Mouse (Mus musculus) embryonic facial prominence, embryonic 13.5 days (tissue): ENCODE results near the gene Tgfb2. TPM values are rescaled to one million over a fixed set of nuclear protein-coding genes. Genes with fewer than 3 reads are reported as not detected.

Source experiments
- ATAC-seq: fragments of 200-750 bp; cut with Nextera tagmentation; 2 replicates; pipeline ENCODE4 v1.8.0; 2017; ENCODE audit warnings: low read depth; ENCODE audit not compliant: insufficient number of reproducible peaks, insufficient read depth, low FRiP score, low TSS enrichment
- H3K27ac ChIP-seq: fragments of 300-500 bp; sonication (generic); 2 replicates; pipeline ENCODE4 v1.5.1; 2015; ENCODE audit warnings: moderate library complexity, mild to moderate bottlenecking, inconsistent platforms
- H3K27me3 ChIP-seq: fragments of 300-500 bp; sonication (generic); 2 replicates; pipeline ENCODE4 v1.6.1; 2015; ENCODE audit warnings: mild to moderate bottlenecking, inconsistent platforms
- H3K36me3 ChIP-seq: fragments of 300-500 bp; sonication (generic); 2 replicates; pipeline ENCODE4 v1.6.1; 2015; ENCODE audit warnings: mild to moderate bottlenecking, inconsistent platforms
- H3K4me1 ChIP-seq: fragments of 300-500 bp; sonication (generic); 2 replicates; pipeline ENCODE4 v1.6.1; 2015; ENCODE audit warnings: inconsistent platforms
- H3K4me2 ChIP-seq: fragments of 300-500 bp; sonication (generic); 2 replicates; pipeline ENCODE4 v1.6.1; 2015; ENCODE audit warnings: moderate library complexity, mild to moderate bottlenecking, inconsistent platforms
- H3K4me3 ChIP-seq: fragments of 300-500 bp; sonication (generic); 2 replicates; pipeline ENCODE4 v1.5.1; 2015; ENCODE audit warnings: mild to moderate bottlenecking, inconsistent platforms
- H3K9ac ChIP-seq: fragments of 300-500 bp; sonication (generic); 2 replicates; pipeline ENCODE4 v1.6.1; 2015; ENCODE audit warnings: mild to moderate bottlenecking, inconsistent platforms
- H3K9me3 ChIP-seq: fragments of 300-500 bp; sonication (generic); 2 replicates; pipeline ENCODE4 v1.6.1; 2016; ENCODE audit warnings: inconsistent platforms
- WGBS: fragments of 180-500 bp; shearing (Covaris S2); methylation state at CpG from one replicate; pipeline ENCODE4 v1.1.7; 2015; ENCODE audit warnings: mixed read lengths; 5-methylcytosine and 5-hydroxymethylcytosine counted together
- polyA plus RNA-seq: library from polyadenylated mRNA; unstranded; fragments of >200 nt; fragmentation: Nextera tagmentation; extraction: Ambion mirVana; gene quantifications from 2 replicates; pipeline ENCODE4 v1.2.1, GENCODE M21; 2015

The Tgfb2 gene
- polyA plus RNA-seq, 1 experiment from 2014 or later = 75.2 TPM

DNA sequence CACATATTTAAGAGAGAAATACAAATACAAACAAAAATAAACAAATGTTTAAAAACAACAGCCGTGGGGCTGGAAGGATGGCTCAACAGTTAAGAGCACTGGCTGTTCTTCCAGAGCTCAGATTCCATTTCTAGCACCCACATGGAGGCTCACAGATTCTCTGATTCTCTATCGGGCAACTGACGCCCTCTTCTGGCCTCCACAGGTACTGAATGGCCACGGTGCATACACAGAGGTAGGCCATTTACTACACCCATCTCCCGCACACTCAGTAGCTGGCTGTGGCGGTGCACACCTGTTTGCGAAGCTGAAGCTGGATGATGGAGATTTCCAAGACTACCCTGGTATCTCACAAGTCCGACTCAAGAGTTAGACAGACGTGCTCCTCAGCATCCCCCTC lies 13.9 kb upstream of the Tgfb2 start:
- no peak for ATAC-seq
- no peaks in the 10 kb centered on the region for H3K27me3 ChIP-seq
- no peaks in the 10 kb centered on the region for H3K9me3 ChIP-seq
- no peak overlapping the region for H3K9ac ChIP-seq
- no peak overlapping the region for H3K27ac ChIP-seq
- no peak overlapping the region for H3K4me3 ChIP-seq
- 93% methylated on average over 9 of the region's 9 CpGs for WGBS
- H3K4me2 ChIP-seq = no peak overlapping the region
- H3K4me1 ChIP-seq = 0 out of 2 replicates have a peak, but pooled peaks cover 6% of the 10 kb centered on the region
- H3K36me3 ChIP-seq = peaks cover 35% of the 10 kb centered on the region

DNA sequence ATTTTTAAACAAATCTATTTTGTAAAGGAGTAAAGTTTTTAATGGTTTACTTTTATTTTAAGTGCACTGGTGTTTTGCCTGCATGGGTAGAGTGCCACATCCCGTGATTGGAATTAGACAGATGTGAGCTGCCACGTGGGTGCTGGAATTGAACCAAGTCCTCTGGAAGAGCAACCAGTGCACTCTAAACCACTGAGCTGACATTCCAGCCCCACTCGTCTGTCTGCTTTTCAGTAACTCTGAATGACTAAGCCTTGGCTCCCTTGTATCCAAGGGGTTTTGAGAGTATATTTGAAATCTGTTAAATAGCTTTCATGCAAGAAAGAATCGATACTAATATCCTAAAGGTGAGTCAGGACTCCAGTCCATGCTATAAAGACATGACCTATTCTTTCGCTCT lies 13.1 kb upstream of the Tgfb2 start:
- peaks cover 35% of the 10 kb centered on the region for H3K36me3 ChIP-seq
- 0 out of 2 replicates have a peak, but pooled peaks cover 6% of the 10 kb centered on the region for H3K4me1 ChIP-seq
- WGBS = 75% methylated on average over 5 of the region's 5 CpGs
- H3K4me2 ChIP-seq = no peak overlapping the region
- no peaks in the 10 kb centered on the region for H3K27me3 ChIP-seq
- no peaks in the 10 kb centered on the region for H3K9me3 ChIP-seq
- no peak for ATAC-seq
- H3K9ac ChIP-seq = no peak overlapping the region
- no peak overlapping the region for H3K27ac ChIP-seq
- no peak overlapping the region for H3K4me3 ChIP-seq

DNA sequence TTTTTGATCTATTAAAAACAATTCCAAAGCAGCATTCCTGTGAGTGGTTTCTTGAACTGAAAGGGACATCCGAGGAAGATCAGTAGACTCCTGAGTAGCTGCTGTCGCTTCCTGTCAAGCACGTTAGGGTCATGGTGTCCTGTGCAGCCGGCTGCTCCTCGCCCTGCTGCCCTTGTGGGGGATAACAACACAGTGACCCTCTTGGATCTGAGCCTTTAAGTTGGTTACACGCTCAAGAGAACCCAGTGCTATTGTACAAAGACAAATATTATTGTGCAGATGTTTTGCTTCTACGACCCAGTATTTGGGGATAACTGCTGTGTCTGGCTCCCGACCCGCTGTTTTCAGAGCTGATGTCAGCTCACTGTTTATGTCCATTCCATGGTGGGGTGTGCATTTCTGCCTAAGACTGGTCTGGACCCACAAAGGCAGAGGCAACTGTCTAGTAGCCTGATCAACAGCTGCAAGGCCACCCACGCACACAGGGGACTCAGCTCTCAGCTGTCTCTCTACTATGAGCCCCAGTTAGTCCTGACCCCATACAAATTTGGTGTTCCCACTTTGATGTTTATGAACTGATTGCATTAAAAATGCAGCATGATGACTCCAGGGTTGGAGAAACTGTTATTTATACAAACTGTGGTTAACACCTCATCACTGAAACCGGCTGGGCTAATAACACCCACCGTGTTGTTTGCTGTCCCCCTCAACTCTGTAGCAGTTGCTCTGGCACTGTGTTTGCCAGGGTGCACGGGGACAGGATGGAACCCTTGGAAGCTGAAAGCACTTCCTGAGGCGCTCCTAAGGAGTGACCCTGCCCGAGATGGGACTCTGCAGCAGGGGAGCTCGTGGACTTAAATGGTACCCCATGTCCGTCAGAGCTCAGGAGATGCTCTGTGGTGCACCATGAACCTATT lies 9.4 kb upstream of the Tgfb2 start:
- Histone ChIP-seq H3K27ac (no peak overlapping the region), H3K9ac (no peak overlapping the region), H3K27me3 (no peaks in the 10 kb centered on the region), H3K36me3 (peaks cover 24% of the 10 kb centered on the region), H3K9me3 (no peaks in the 10 kb centered on the region), H3K4me2 (no peak overlapping the region), H3K4me1 (peaks cover 13% of the 10 kb centered on the region), H3K4me3 (no peak overlapping the region)
- WGBS = 80% methylated on average over 17 of the region's 17 CpGs
- 0 out of 2 replicates have a peak, but pooled peaks have one; percentile 23 for ATAC-seq

DNA sequence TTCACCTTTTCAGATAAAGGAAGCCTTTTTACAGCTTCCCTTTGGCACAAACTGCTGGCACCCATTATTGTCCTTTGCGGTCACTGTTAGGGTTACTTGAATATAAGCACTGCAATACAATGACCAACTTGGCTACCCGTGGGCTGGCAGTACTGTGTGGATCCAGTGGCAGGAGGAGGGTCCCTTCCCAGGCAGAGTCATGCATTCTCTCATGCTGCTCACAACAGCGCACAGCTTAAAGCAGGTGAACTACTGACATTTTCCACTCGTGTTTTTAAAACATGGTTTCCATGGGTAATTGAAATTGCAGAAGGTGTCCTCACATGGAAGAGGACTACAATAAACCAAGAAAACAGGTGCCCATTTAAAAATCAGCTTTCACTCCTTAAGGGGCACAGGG lies 8.4 kb upstream of the Tgfb2 start:
- peaks cover 14% of the 10 kb centered on the region for H3K36me3 ChIP-seq
- no peaks in the 10 kb centered on the region for H3K9me3 ChIP-seq
- H3K4me2 ChIP-seq = no peak overlapping the region
- no peak for ATAC-seq
- H3K9ac ChIP-seq = no peak overlapping the region
- H3K27ac ChIP-seq = no peak overlapping the region
- H3K4me3 ChIP-seq = no peak overlapping the region
- no peaks in the 10 kb centered on the region for H3K27me3 ChIP-seq
- WGBS = 86% methylated on average over 4 of the region's 4 CpGs
- H3K4me1 ChIP-seq = peaks cover 13% of the 10 kb centered on the region

- ATAC-seq = no peak
- Histone ChIP-seq H3K27me3 (no peaks in the 10 kb centered on the region), H3K36me3 (peaks cover 19% of the 10 kb centered on the region), H3K4me2 (no peak overlapping the region), H3K4me3 (no peak overlapping the region), H3K4me1 (peaks cover 13% of the 10 kb centered on the region), H3K27ac (no peak overlapping the region), H3K9me3 (no peaks in the 10 kb centered on the region), H3K9ac (no peak overlapping the region)
- 3% methylated on average over 3 of the region's 3 CpGs for WGBS
Measured at GRCm38 (mm10) chr1:186712802-186713471, 7.1 kb upstream of the Tgfb2 start.

DNA sequence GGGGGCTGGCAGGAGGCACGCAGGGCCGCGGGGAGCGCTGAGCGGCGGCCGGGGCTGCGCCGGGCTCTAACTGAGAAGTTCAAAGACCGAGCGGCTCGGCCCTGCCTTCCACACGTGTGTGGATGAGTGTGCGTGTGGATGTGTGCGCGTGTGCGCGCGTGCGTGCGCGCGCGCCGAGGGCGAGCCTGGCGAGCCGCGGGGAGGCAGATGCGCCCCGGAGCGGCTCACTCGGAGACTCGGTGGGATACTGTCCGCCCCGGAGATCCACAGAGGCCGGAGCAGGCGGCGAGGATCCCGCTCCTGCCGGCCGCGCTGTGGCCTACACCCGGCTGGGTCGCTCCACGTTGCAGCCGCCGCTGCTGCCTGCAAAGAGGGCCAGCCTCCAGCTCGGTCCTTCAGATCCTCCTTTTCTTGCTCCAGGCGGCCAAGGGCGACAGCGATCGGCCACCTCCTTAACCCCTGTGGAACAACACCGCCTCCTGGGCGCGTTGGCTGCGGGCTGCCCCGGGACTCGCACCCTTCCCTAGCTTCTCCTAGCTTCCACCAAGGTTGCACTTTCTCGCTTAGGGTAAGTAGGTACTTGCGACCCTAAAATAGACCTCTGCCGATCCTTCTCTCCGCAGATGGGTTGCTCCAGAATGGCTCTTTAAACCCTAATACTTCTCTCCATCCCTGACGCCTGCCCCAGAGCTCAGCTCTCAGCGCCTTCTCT lies 430 bp downstream of the Tgfb2 start:
- peaks cover 11% of the 10 kb centered on the region; the same call in 1 of the 2 replicates for H3K36me3 ChIP-seq
- H3K27ac ChIP-seq = peak overlapping the region; percentile 95
- ATAC-seq = peak; percentile 76
- H3K4me2 ChIP-seq = peak overlapping the region; percentile 81
- H3K4me3 ChIP-seq = peak overlapping the region; percentile 74
- no peaks in the 10 kb centered on the region for H3K27me3 ChIP-seq
- under 1% methylated on average over 65 of the region's 65 CpGs for WGBS
- H3K9ac ChIP-seq = peak overlapping the region; percentile 93
- H3K9me3 ChIP-seq = no peaks in the 10 kb centered on the region
- H3K4me1 ChIP-seq = peaks cover 24% of the 10 kb centered on the region

- Histone ChIP-seq H3K4me2 (peak overlapping the region; percentile 81), H3K27ac (peak overlapping the region; percentile 95), H3K4me1 (peaks cover 28% of the 10 kb centered on the region), H3K4me3 (peak overlapping the region; percentile 74), H3K36me3 (peaks cover 12% of the 10 kb centered on the region; the same call in 1 of the 2 replicates), H3K9ac (peak overlapping the region; percentile 93), H3K27me3 (no peaks in the 10 kb centered on the region), H3K9me3 (no peaks in the 10 kb centered on the region)
- WGBS = under 1% methylated on average over 36 of the region's 36 CpGs
- no peak for ATAC-seq
Measured at GRCm38 (mm10) chr1:186703980-186704701, 1.6 kb downstream of the Tgfb2 start.

DNA sequence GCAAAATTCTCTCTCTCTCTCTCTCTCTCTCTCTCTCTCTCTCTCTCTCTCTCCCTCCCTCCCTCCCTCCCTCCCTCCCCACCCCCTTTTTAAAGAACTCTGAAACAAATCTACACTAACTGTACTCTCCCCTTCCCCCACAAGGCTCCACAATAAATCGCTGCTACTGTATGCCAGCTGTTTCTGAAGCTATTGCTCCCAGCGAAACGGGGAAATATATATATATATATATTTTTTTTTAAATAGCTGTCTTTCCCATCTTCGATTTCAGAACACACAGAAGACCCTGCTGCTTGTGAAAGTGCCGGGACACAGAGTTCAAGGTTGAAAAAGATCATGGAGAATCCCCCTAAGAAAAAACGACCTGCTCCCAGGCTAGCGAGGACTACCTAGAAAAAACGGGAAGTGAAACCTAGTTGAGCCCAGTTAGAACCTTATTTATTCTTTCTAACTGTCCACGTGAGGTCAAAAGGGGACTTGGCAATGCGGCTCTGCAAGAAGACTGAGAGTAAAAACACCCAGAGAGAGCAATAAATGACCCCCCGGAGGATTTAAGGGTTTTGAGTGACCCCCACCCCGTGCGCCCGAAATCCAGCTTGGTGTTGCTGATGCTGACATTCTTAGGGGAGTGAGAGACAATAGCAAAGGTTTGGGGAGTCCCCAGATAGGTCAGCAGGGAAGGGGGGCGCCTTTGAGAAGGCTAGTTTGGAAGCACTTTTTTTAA lies 2.4 kb downstream of the Tgfb2 start:
- peak overlapping the region; percentile 81 for H3K4me2 ChIP-seq
- peaks cover 28% of the 10 kb centered on the region for H3K4me1 ChIP-seq
- H3K27ac ChIP-seq = peak overlapping the region; percentile 95
- no peaks in the 10 kb centered on the region for H3K27me3 ChIP-seq
- peaks cover 15% of the 10 kb centered on the region; the same call in 1 of the 2 replicates for H3K36me3 ChIP-seq
- peak overlapping the region; percentile 93 for H3K9ac ChIP-seq
- WGBS = under 1% methylated on average over 15 of the region's 15 CpGs
- peak overlapping the region; percentile 74 for H3K4me3 ChIP-seq
- H3K9me3 ChIP-seq = no peaks in the 10 kb centered on the region
- ATAC-seq = no peak

- H3K4me2 ChIP-seq = peak overlapping the region; percentile 81
- peak overlapping the region; percentile 95 for H3K27ac ChIP-seq
- ATAC-seq = no peak
- H3K36me3 ChIP-seq = 0 out of 2 replicates have a peak, but pooled peaks cover 10% of the 10 kb centered on the region
- peak overlapping the region; percentile 93 for H3K9ac ChIP-seq
- WGBS = 9% methylated on average over 15 of the region's 15 CpGs
- no peaks in the 10 kb centered on the region for H3K9me3 ChIP-seq
- H3K27me3 ChIP-seq = no peaks in the 10 kb centered on the region
- H3K4me3 ChIP-seq = peak overlapping the region; percentile 74
- peaks cover 28% of the 10 kb centered on the region for H3K4me1 ChIP-seq
Measured at GRCm38 (mm10) chr1:186702391-186703255, 3.2 kb downstream of the Tgfb2 start.
